Mouse (Mus musculus): ENCODE results near the gene Pla2g4a.
"Not testable (repeated sequence)": the region's sequence is repeated elsewhere in the genome, so short reads cannot be mapped to it uniquely, and the experiment has no call there.

Gene Pla2g4a

DNA sequence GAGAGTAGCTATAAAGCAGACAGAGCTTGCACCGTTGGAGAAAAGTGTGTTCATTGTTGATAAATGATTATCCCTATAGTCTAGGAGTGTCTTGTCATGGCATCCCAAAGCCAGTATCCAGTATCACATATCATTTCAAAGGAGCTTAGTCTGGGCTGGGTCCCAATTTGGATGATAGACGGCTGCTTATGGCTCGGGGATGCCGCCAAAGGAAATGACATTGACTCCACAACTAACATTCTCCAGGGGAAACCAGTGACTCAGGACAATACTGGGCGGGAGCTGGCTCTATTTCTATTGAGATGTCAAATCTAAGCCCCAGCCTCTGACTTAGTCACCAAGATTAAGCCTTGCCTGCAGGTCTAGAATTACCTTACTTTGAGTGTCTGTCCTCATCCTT is 31.9 kb downstream of the Pla2g4a start:
- DNase-seq, result no peak

DNA sequence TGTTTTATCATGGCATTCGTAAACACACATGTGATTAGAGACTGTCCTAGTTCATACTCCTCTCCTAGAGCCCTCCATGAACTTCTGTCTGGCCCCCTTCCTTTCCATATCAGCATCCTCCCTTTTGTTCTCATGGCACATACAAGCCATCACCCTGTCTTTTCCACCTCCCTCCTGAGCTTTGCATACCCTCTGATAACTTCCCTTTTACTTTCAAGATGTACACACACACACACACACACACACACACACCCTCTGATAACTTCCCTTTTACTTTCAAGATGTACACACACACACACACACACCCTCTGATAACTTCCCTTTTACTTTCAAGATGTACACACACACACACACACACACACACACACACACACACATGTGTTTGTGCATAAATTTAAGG is 37.4 kb downstream of the Pla2g4a start:
- DNase-seq, result not testable (repeated sequence)

DNA sequence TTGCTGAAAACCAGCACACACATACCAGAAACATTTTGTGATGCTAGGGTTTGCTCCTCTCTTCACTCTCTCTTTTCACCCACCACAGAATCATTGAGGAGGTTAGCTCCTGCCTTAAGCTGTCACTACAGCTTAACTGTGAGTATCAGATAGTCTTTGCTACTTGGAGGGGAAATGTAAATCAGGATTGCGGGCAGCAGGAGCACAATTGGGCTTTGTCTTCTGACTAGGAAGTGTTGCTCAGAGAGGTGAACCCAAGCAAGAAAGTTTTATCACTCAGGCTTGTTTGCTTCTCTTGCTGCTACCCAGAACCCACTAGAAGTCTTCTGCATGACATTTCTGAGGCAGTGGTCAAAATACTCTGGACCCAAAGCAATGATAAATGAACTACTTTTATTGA is 38.9 kb downstream of the Pla2g4a start:
- no peak for DNase-seq

DNA sequence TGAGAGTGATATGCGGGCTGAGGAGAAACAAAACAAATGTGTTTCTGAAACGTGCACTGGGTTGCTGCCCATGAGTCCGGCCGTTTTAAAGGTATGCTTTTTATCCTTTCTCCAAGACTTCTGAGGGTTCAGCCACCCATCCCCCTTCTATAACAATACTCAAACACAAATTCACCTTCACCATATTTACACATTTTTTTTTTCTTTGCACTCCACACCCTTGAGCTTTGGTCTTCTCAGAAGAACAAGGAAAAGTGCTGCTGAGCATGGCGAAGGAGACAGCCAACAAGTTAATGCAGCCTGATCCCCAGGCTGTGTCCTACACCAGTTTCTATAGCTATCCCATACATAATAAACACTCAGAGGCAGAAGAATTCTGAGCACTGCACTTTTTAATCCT is 39.8 kb downstream of the Pla2g4a start:
- no peak for DNase-seq

DNA sequence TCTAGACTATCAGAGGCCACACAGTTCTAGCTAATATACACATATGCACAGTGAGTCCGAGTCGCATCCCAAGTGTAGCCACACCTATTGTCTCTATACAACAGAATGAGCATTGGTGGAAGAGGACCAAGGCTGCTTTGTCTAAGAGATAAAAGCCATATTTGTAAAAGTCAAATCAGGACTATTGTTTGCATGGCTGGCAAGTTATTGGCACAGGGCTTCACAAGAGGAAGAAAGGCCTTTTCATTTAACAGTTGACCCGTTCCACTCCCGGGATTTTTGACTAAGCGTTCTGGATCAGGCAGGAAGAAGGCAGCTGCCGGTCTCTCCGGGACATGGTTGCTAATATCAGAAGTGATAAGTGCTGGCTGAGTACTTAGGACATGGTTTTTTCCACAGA is 41.8 kb downstream of the Pla2g4a start:
- DNase-seq, result no peak

DNA sequence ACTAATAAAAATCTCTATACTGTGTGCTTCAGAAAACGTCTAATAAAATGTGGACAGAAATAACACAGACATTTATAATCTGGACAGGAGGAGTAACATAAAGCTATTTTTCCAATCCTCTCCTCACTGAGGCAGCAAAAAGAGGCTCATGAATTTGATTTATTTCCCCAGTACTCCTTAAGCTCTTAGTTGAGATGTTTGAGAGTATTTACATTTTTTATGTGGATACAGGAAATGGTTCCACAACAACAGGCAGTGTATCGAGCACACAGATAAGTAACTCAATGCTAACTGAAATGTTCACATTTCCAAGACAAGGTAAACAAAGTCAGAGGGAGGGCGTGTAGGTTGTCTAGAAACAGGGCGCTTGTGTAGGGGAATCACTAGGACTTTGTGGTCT is 48.1 kb downstream of the Pla2g4a start:
- no peak for DNase-seq

DNA sequence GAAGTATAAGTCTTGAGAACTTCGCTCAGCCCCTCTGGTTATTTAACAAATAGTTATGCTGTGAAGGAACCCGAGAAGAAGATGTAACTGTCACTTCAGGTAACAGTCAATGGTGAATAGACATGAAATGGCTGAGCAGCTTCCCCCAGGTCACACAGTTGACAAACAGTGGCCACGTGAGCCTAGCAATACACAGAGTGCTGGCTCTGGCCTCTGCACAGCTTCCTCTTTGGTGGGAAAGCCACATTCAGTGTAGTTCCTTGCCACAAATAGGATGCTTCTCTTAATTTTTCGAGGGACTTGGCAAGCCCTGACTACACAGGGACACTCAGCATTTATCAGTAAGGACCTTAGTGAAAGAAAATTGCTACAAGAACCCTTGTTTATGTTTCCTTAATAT is 50.0 kb downstream of the Pla2g4a start:
- no peak for DNase-seq

DNA sequence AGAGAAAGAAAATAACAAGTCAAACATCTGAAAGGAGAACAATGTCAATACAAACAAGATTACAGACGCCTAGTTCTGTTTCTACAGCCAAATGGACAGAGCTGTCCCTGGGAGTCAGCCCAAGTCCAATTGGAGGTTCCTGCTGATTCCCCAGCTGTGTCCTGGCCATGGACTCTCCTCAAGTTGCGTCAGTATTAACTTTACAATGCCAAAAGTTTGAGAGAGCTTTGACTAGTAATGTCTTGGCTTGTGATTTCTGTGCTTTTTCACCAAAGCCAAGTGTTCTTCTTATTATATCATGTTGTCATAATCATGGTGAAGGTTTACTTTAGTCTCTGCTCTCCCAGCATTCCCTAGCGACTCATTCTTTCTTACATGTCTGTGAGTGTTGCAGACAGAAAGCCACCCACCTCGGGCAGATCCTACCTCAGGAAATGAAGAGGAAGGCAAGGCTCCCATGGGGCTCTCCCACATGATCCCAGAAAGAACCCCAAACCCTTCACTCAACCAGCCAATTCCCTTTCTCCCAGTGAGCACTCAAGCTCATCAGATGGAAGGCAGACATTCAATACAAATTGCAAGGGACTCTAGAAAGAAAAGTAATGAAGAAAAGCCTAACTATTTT is 63.0 kb downstream of the Pla2g4a start:
- DNase-seq, result peak; percentile 9

DNA sequence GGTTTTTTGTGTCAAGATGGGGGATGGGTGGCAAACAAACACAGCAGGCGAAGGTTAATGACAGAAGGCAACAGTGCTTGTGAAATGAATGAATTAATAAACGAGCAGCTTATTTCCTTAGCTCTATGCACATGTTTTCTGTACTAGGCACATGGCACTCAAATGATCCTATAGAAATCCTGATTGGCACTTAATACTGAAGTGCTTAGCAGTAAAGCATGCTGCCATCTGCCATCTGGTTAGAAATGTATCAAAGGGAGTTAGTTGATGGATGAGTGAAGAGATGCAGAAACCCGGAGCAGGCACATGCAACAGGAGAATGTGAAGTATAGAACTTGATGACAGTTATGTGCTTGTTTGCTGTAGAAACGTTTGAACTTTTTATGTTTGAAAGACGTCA is 64.5 kb downstream of the Pla2g4a start:
- DNase-seq, result peak in 1 of 2 experiments; percentile 13

DNA sequence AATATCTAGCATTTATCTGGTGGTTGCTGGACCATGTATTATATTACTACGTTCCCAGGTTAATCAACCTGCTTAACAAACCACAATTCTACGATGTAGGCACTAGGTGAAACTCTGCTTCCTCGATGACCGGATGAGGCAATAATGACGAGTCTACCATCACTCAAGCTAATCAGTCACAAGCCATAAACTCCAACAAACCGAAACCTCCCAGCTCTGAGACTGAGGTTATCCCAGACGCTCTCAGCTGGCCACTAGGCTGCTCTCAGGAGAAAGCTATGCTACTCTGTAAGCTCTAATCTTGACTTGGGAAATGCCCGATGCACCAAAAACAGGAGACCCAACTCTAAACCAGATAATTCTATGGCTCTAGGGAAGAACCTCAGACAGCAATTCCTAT is 66.2 kb downstream of the Pla2g4a start:
- no peak for DNase-seq

DNA sequence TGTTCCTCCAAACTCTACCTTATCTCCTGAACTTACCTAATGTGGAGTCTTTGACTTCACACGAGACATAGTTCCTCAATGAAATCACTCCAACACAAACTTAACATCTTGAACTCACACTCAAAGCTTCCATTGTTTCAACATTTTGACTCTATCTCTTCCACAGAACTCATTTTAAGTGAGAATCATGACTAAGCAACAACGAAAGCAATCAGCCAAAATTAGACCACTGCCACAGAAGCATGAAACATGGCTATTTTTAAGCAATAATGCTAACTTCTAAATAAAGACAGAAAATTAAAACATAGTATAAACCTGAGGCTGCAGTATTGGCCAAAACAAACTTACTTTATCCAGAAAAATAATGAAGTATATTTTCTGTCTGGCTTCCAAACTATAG is 67.2 kb downstream of the Pla2g4a start:
- DNase-seq, result no peak

DNA sequence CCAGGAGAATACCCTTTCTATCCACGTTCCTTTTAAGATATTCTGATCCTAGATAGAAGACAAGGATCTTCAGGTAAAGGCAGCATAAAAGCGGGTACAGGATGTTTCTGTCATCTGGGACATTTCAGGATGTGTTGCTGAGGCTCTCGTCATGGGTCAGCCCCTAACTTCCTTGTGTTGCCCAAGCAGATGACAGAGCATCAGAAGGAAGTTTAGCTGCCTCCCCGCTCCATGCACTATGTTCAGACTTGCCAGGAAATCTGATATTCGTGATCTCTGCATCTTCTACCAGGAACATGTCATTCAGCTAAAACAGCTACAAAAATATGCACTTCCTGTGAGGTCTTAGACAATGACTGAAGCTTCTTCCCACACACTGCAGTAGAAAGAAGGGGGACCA is 70.0 kb downstream of the Pla2g4a start:
- DNase-seq, result no peak

DNA sequence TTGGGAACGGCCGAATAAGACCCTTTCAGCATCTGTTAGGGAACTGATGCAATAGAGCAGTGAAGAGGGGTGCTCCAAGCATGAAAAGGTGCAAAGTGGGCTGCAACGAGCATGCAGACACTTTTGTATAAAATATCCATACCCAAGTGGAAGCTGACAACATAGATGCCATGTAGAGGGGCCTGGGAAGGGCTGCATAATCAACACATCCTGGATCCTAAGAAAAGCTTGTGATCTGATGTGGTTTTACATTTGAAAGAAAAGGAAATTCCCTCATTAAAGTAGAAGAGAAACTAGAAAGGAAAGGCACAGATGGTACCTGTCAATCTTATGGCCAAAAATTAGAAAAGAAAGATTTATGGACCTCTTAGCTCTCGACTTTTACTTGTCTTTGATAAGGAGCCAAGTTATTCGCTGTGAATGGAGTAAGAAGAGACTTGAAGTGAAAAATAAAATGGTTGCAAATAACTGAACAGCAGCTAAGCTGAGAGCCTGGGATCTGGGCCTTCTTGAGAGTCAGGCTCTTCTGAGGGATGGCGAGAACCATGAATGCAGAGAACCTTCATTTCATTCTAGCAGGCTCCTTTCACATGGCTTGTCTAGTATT is 78.6 kb downstream of the Pla2g4a start:
- DNase-seq, result no peak

DNA sequence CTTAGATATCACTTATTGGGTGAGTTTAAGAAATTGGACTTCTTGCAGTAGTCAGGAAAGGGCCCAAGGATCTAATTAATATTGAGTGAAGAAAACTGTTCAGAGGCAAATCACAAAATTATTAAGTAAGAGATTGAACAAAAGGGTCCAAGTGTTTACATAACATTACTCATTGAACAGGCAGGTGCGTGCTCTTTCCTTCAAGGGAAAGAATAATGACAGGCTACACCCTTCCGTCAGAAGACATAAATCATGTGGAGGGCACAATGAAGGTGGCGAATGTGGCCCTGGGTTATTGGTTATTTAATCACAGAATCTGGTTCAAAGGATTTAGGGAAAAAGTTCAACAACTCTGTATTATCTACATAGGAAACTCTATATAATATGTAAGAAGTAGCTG is 82.9 kb downstream of the Pla2g4a start:
- no peak for DNase-seq

DNA sequence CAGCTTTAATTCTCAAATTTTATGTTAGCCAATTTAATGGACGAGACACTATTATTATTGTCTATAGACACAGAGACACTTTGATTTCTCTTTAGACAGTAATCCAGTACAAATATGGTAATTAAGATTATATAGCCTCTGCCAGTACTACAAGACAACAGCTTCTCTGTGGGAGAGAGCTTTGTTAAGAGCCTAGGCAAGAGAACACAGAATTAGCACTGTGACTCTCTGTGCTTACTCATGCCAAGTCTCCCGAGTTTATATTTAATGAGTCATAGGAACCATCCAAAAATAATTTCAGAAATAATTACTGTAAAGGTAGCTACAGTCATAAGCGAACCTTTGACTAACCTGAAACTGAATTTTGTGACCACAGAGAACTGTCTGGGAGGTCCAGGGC is 84.6 kb downstream of the Pla2g4a start:
- no peak for DNase-seq

DNA sequence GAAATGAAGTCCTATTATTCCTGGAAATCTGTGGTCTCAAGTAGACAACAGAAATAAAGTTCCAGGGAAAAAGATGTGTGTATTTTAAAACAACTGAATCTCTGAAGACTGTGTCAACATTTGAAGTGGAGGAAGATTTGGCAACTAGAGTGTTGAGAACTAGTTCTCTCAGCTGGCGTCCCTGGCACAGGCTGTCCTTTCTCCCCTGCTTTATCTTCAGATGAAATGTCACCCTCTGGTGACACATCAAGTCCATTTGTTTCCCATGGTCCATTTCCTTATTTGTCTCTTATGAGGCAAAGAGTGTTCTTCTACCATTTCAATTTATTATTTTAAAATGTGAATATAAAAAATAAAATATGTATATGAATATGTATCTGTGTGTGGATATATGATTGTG is 89.5 kb downstream of the Pla2g4a start:
- DNase-seq, result no peak

DNA sequence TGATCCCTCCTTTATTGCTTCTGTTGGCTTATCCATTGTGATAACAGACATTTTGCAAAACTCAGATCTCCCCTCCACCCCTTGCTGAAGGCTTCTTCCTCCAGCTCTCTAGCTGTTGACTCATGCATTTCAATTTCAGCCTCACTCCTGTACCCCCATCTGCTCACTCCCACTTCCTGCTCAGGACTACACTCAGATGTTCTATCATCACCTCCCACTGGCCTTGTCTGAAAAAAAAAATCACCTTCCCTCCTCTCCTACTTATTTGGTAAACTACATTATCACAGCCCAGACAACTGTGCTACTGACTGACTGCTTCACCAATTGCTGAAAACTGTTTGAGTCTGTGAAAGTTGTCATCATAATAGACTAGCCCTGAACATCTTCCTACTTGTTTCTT is 93.8 kb downstream of the Pla2g4a start:
- DNase-seq, result no peak

DNA sequence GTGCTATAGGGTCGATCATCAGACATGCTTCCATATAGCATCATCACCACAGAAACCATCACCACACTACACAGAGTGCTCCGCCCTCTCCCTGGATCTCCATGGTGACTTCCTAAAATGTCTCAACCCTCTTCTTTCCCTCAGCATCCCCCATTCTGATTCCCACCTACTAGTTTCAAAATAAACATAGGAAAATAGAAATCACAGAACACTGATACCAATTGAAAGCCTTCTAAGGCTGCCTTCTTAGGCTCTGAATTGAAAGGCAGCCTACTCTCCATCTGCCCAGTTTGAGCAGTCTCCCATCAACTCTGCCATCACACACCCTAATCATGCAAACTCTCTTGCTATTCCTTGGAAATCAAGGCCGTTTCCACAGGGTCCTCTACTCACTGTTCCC is 94.9 kb downstream of the Pla2g4a start:
- no peak for DNase-seq

DNA sequence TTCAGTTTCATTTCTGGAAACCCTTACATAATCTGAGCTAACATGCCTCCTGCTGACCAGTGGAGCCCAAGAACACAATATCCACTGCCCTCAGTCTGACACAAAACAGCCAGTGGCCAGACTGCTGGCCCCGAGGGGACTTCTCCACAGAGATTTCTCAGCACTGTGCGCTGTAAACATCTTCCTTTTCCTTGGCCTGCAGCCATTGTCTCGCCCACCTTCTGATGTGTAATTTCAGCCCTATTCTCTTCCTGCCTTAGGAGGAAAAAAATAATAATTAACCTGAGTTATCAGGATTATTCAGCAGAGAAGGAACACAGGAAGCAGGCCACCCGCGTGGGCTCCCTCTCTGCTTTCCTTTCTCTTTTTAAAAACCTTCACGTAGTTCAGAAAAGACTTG is 98.3 kb downstream of the Pla2g4a start:
- DNase-seq, result peak in 1 of 2 experiments; percentile 4

DNA sequence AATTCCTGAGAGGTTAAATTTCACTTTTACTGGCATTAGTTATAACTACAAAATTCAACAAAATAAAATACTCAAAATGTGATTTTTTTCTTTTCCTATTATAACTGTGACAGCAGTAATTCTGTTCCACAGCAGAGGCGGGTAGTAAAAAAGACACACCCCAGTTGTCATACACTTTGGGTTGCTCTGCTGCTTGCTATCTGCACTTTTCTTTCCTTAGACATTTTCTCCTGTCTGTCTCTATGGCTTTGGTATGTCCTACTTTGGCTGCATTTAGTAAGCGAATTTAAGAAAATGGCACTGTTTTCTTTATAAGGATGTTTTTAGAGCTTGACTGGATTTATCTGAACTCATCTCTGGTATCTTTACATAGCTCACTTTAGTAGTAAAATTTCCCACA is 98.9 kb downstream of the Pla2g4a start:
- no peak for DNase-seq

DNA sequence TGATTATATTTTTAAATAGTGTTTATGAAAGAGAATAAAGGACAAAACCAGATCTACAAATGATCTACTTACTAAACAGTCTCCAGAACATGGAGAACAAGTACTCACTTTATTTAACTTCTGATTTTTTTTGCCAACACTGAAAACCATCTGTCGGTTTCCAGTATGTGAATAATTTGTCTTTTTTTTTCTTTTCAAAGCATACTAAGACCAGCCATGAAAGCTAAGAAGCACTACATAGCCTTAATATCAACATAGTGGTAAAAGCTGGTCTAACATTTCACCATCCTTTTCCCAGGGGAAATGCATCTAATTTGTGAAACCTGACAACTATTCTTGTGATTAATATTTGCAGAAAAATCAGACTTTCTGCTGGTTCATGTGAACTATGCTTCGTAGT is 99.5 kb downstream of the Pla2g4a start:
- no peak for DNase-seq

DNA sequence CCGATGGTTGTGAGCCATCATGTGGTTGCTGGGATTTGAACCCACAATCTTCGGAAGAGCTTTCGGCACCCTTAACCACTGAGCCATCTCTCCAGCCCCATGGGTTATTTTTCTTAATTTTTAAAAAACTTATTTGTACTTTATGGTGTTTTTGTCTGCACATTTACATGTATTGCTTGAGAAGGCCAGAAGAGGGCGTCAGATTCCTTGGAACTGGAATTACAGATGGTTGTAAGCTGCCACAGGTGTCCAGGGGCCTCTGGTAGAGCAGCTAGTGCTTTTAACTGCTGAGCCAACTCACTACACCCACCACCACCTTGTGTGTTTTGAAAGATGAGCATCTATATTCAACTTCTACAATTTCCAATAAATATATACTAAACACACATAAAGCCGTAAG is 102.4 kb downstream of the Pla2g4a start:
- no peak for DNase-seq

DNA sequence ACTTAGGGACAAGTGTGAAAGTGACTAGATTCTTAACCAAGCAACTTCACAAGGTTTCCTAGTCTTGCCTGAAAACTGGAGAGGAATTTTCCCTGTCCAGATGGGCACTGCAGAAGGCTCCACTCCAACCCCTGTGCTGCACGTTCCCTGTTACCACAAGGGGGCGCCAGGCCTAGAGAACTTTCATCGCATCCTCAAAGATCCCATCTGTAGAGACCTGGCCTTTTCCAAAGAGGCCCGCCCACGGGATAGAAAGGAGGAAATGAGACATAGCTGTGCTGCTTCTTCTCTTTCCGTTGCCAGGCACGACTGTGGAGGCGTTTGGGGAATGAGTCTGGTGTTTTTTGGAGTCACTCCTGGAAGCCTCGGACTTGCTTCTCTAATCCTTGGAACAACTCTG is 104.4 kb downstream of the Pla2g4a start:
- DNase-seq, result peak; percentile 14 to 37

DNA sequence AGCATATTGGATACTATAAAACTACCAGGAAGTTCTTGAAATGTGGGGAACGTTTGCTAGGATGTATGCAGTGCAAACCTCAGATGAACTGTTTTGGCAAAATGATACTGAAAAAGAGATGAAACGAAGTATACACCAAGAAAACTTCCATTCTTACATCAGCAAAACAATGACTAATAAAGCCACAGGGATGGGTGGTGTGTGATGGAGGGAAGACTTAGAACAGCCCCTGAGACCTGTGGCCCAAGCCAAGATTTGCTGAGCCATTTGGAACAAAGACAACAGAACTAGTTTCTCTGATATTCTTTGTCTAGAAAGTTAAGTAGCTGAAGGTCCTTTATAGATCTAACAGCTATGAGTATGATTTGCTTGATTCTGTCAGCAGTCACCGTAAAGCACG is 105.5 kb downstream of the Pla2g4a start:
- DNase-seq, result no peak

DNA sequence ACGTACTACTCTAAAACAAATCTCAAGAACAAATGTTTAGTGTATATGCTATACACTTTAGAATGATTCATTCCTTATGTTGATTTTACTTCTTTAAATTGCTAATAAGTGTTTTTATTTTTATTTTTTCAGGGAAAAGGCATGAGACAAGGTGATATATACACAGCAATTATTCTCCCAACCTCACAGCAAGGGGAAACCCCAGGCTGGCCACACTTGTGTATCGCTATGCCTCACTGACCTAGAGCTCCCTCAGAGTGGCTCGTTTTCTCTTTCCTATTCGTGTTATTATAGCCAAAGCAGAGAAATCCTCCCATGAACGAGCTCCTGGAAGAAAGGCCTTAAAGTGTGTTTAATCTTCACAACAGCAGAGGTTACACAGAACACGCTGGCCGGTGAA is 106.2 kb downstream of the Pla2g4a start:
- DNase-seq, result no peak

Data from cerebellum, postnatal 25 days (tissue).